Mouse (Mus musculus): Measurements from ENCODE around the gene Wwox.

DNA sequence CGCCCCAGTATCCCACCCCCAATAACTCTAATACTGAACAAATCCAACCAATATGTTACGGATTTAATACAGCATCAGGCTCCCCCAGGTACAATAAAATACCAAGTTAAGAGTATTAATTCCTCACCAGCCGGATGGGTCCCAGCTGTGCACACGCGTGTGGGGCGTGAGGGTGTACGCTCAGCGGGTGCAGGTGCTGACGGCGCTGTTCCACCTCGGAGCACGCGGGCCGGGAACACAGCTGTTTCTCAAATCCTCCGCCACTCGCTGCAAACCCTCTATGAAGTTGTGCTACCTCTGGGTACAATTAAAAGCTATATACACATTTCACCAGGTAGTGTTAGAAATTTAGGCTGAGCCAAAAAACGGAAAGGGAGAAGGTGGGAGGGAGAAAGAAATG, 818.0 kb downstream of the Wwox start:
- TF ChIP-seq CTCF (IDR thresholded peaks at IDR 0.05) = no peak
- TF ChIP-seq EP300 (IDR thresholded peaks at IDR 0.05) = no peak

All from lung, postnatal 0 days (tissue).